Mouse (Mus musculus) heart, postnatal 10 days (tissue): ENCODE measurements around the gene Tubgcp4. TPM values are rescaled to one million over a fixed set of nuclear protein-coding genes. Genes with fewer than 3 reads are reported as not detected.
A peak's percentile ranks its signal among the peaks of the same experiment; 100 is the strongest.

Experiments used
- DNase-seq, 2 experiments: peaks; one replicate each; pipeline ENCODE4 v3.0.0; 2021
- intact Hi-C: fragments of 180-260 bp; cut with DNase I; formaldehyde crosslinking; loops from one replicate; pipeline ENCODE4 v1.15.1; 2025
- total RNA-seq, 2 experiments: library from RNA; stranded (reverse); gene quantifications; 2 replicates each; pipeline ENCODE4 v1.2.3; 2021

The Tubgcp4 gene
- total RNA-seq, 2 experiments from 2014 or later = 16.1 to 18.0 TPM

- DNase-seq = no peak
- intact Hi-C loops = loop anchor here (5.0 kb wide), 1 partner anchor 209 kb away; no protein-coding TSS in a partner anchor
Measured at GRCm38 (mm10) chr2:121188530-121188929, 18.1 kb downstream of the Tubgcp4 start.

GRCm38 (mm10) chr2:121195466-121195865 lies 25.0 kb downstream of the Tubgcp4 start:
- intact Hi-C loops = no loop called here

GRCm38 (mm10) chr2:121204276-121204675 lies 33.8 kb downstream of the Tubgcp4 start:
- intact Hi-C loops = no loop called here
- no peak for DNase-seq

More at GRCm38 (mm10) chr2:121195466-121195865, 25.0 kb downstream of the Tubgcp4 start:
- DNase-seq = no peak

- no peak for DNase-seq
- intact Hi-C loops = no loop called here
Measured at GRCm38 (mm10) chr2:121206541-121206940, 36.1 kb downstream of the Tubgcp4 start.

- intact Hi-C loops = no loop called here
- DNase-seq = peak; percentile 27 to 31
Measured at GRCm38 (mm10) chr2:121214491-121214890, 44.0 kb downstream of the Tubgcp4 start.

- no peak for DNase-seq
- intact Hi-C loops = no loop called here
Measured at GRCm38 (mm10) chr2:121219177-121219576, 48.7 kb downstream of the Tubgcp4 start.

- no peak for DNase-seq
- intact Hi-C loops = no loop called here
Measured at GRCm38 (mm10) chr2:121219994-121220393, 49.5 kb downstream of the Tubgcp4 start.

GRCm38 (mm10) chr2:121223010-121223409 lies 52.6 kb downstream of the Tubgcp4 start:
- intact Hi-C loops = no loop called here
- DNase-seq = no peak

- DNase-seq = no peak
- intact Hi-C loops = no loop called here
Measured at GRCm38 (mm10) chr2:121228135-121228534, 57.7 kb downstream of the Tubgcp4 start.

GRCm38 (mm10) chr2:121235460-121236072 lies 65.1 kb downstream of the Tubgcp4 start:
- intact Hi-C loops = no loop called here
- no peak for DNase-seq

GRCm38 (mm10) chr2:121239426-121239825 lies 69.0 kb downstream of the Tubgcp4 start:
- no peak for DNase-seq
- intact Hi-C loops = no loop called here

- no peak for DNase-seq
- intact Hi-C loops = no loop called here
Measured at GRCm38 (mm10) chr2:121244099-121244498, 73.6 kb downstream of the Tubgcp4 start.

Other genes starting within 250 kb of the Tubgcp4 start
- 10 to 100 TPM; 25.9 to 31.9 TPM for gene Ubr1, start 199.9 kb upstream of the Tubgcp4 start, total RNA-seq
- gene Tmem62, start 193.6 kb upstream of the Tubgcp4 start, total RNA-seq = 1 to 10 TPM; 3.3 to 5.0 TPM
- 10 to 100 TPM; 28.4 to 31.7 TPM for gene Ccndbp1, start 162.3 kb upstream of the Tubgcp4 start, total RNA-seq
- under 1 TPM; 0.47 to 0.93 TPM for gene Epb42, start 133.6 kb upstream of the Tubgcp4 start, total RNA-seq
- not detected for gene Tgm5, start 84.8 kb upstream of the Tubgcp4 start, total RNA-seq
- gene Tgm7, start 60.9 kb upstream of the Tubgcp4 start, total RNA-seq = not detected
- gene Adal, start 30.2 kb upstream of the Tubgcp4 start, total RNA-seq = 10 to 100 TPM; 10.4 to 13.6 TPM
- gene Lcmt2, start 30.0 kb upstream of the Tubgcp4 start, total RNA-seq = 10 to 100 TPM; 10.2 to 12.6 TPM
- 1 to 10 TPM; 8.0 to 9.5 TPM for gene Zscan29, start 471 bp downstream of the Tubgcp4 start, total RNA-seq
- 10 to 100 TPM; 51.6 to 57.8 TPM for gene Trp53bp1, start 100.8 kb downstream of the Tubgcp4 start, total RNA-seq
- 10 to 100 TPM in 1 of 2 experiments, 1 to 10 TPM in 1; 9.6 to 12.2 TPM for gene Map1a, start 118.9 kb downstream of the Tubgcp4 start, total RNA-seq
- 10 to 100 TPM; 23.5 to 25.0 TPM for gene Ppip5k1, start 184.7 kb downstream of the Tubgcp4 start, total RNA-seq
- gene Ckmt1, start 187.1 kb downstream of the Tubgcp4 start, total RNA-seq = 1 to 10 TPM; 1.3 to 1.6 TPM
- not detected for gene Strc, start 216.5 kb downstream of the Tubgcp4 start, total RNA-seq
- 100 to 1,000 TPM; 141 to 172 TPM for gene Pdia3, start 243.1 kb downstream of the Tubgcp4 start, total RNA-seq
- 1 to 10 TPM; 2.2 to 3.2 TPM for gene Catsper2, start 243.1 kb downstream of the Tubgcp4 start, total RNA-seq